Mouse (Mus musculus): Measurements from ENCODE around the gene Plk5. TPM values are rescaled to one million over a fixed set of nuclear protein-coding genes. Genes with fewer than 3 reads are reported as not detected.

The Plk5 gene
- polyA plus RNA-seq, 1 experiment from 2014 or later: 0.22 TPM

- no peak overlapping the region for H3K4me2 ChIP-seq (ENCODE audit: low read length)
- H3K4me1 ChIP-seq (replicated peaks; ENCODE audit: control insufficient read depth, insufficient read depth, low read length): peaks cover 22% of the 10 kb centered on the region
- H3K36me3 ChIP-seq (ENCODE audit: control insufficient read depth, insufficient read depth, low read length): peaks cover 35% of the 10 kb centered on the region
- no peak for DNase-seq (ENCODE audit: low spot score)
- H3K9ac ChIP-seq (ENCODE audit: low read length): no peak overlapping the region
- H3K9me3 ChIP-seq (ENCODE audit: control insufficient read depth, low read length): no peaks in the 10 kb centered on the region
- ATAC-seq (replicated peaks; ENCODE audit: low FRiP score, low TSS enrichment, low read depth): no peak
- H3K27me3 ChIP-seq (replicated peaks; ENCODE audit: control insufficient read depth, insufficient read depth, low read length): no peaks in the 10 kb centered on the region
- H3K27ac ChIP-seq (ENCODE audit: low read depth): no peak overlapping the region
- WGBS: 87% methylated on average over 4 of the region's 4 CpGs
- H3K4me3 ChIP-seq (ENCODE audit: low read depth, low read length): no peak overlapping the region
These were observed 46.9 kb downstream of the Plk5 start for GRCm38 (mm10) chr10:80403044-80403692.

- ATAC-seq (replicated peaks; ENCODE audit: low FRiP score, low TSS enrichment, low read depth): no peak
- H3K9ac ChIP-seq (ENCODE audit: low read length): peak overlapping the region; percentile 75
- 54% methylated on average over 10 of the region's 10 CpGs for WGBS
These were observed 49.4 kb downstream of the Plk5 start for GRCm38 (mm10) chr10:80405481-80406173.

GRCm38 (mm10) chr10:80406684-80407501 is 50.6 kb downstream of the Plk5 start, which contains the start of gene Uqcr11:
Uqcr11 (minus strand) TSS chr10:80406830.
- peaks cover 60% of the 10 kb centered on the region for H3K36me3 ChIP-seq (ENCODE audit: control insufficient read depth, insufficient read depth, low read length)
- peak; percentile 91 for DNase-seq (ENCODE audit: low spot score)

More at GRCm38 (mm10) chr10:80405481-80406173, 49.4 kb downstream of the Plk5 start:
- Histone ChIP-seq H3K4me2 (ENCODE audit: low read length) (peak overlapping the region; percentile 93), H3K9me3 (ENCODE audit: control insufficient read depth, low read length) (no peaks in the 10 kb centered on the region), H3K27ac (ENCODE audit: low read depth) (no peak overlapping the region), H3K4me1 (replicated peaks; ENCODE audit: control insufficient read depth, insufficient read depth, low read length) (peaks cover 14% of the 10 kb centered on the region), H3K27me3 (replicated peaks; ENCODE audit: control insufficient read depth, insufficient read depth, low read length) (no peaks in the 10 kb centered on the region), H3K36me3 (ENCODE audit: control insufficient read depth, insufficient read depth, low read length) (peaks cover 56% of the 10 kb centered on the region), H3K4me3 (ENCODE audit: low read depth, low read length) (peak overlapping the region; percentile 88)
- DNase-seq (ENCODE audit: low spot score): no peak

GRCm38 (mm10) chr10:80407924-80408323 is 51.7 kb downstream of the Plk5 start:
- Histone ChIP-seq H3K4me2 (ENCODE audit: low read length) (no peak overlapping the region), H3K9me3 (ENCODE audit: control insufficient read depth, low read length) (no peaks in the 10 kb centered on the region), H3K36me3 (ENCODE audit: control insufficient read depth, insufficient read depth, low read length) (peaks cover 62% of the 10 kb centered on the region), H3K27ac (ENCODE audit: low read depth) (no peak overlapping the region), H3K4me1 (replicated peaks; ENCODE audit: control insufficient read depth, insufficient read depth, low read length) (peaks cover 14% of the 10 kb centered on the region), H3K9ac (ENCODE audit: low read length) (no peak overlapping the region), H3K27me3 (replicated peaks; ENCODE audit: control insufficient read depth, insufficient read depth, low read length) (no peaks in the 10 kb centered on the region), H3K4me3 (ENCODE audit: low read depth, low read length) (no peak overlapping the region)
- DNase-seq (ENCODE audit: low spot score) (no peak), ATAC-seq (replicated peaks; ENCODE audit: low FRiP score, low TSS enrichment, low read depth) (no peak)
- 50% methylated on average over 4 of the region's 4 CpGs for WGBS

More at GRCm38 (mm10) chr10:80406684-80407501, 50.6 kb downstream of the Plk5 start, which contains the start of gene Uqcr11:
- Histone ChIP-seq H3K9ac (ENCODE audit: low read length) (peak within 1 kb of the TSS; percentile 75), H3K4me1 (replicated peaks; ENCODE audit: control insufficient read depth, insufficient read depth, low read length) (peaks cover 14% of the 10 kb centered on the region), H3K4me2 (ENCODE audit: low read length) (peak within 1 kb of the TSS; percentile 93), H3K9me3 (ENCODE audit: control insufficient read depth, low read length) (no peaks in the 10 kb centered on the region), H3K4me3 (ENCODE audit: low read depth, low read length) (peak within 1 kb of the TSS; percentile 88), H3K27me3 (replicated peaks; ENCODE audit: control insufficient read depth, insufficient read depth, low read length) (no peaks in the 10 kb centered on the region), H3K27ac (ENCODE audit: low read depth) (peak within 1 kb of the TSS; percentile 58; the same call in 1 of the 2 replicates)
- ATAC-seq (replicated peaks; ENCODE audit: low FRiP score, low TSS enrichment, low read depth): peak; percentile 71
- WGBS: 1% methylated on average over 27 of the region's 27 CpGs

GRCm38 (mm10) chr10:80412656-80413541 is 56.6 kb downstream of the Plk5 start:
- no peak overlapping the region for H3K27ac ChIP-seq (ENCODE audit: low read depth)

More at GRCm38 (mm10) chr10:80412656-80413541, 56.6 kb downstream of the Plk5 start:
- H3K4me2 ChIP-seq (ENCODE audit: low read length): no peak overlapping the region
- H3K9ac ChIP-seq (ENCODE audit: low read length): no peak overlapping the region
- no peaks in the 10 kb centered on the region for H3K4me1 ChIP-seq (replicated peaks; ENCODE audit: control insufficient read depth, insufficient read depth, low read length)
- ATAC-seq (replicated peaks; ENCODE audit: low FRiP score, low TSS enrichment, low read depth) (no peak), DNase-seq (ENCODE audit: low spot score) (no peak)
- no peaks in the 10 kb centered on the region for H3K9me3 ChIP-seq (ENCODE audit: control insufficient read depth, low read length)
- H3K27me3 ChIP-seq (replicated peaks; ENCODE audit: control insufficient read depth, insufficient read depth, low read length): no peaks in the 10 kb centered on the region
- 86% methylated on average over 44 of the region's 44 CpGs for WGBS
- H3K36me3 ChIP-seq (ENCODE audit: control insufficient read depth, insufficient read depth, low read length): peaks cover 94% of the 10 kb centered on the region
- H3K4me3 ChIP-seq (ENCODE audit: low read depth, low read length): no peak overlapping the region

Small RNA genes within 50 kb of the gene (microRNA-seq; reads per million reads assigned to microRNA genes)
- gene Gm22721: not detected

Other genes starting within 250 kb of the Plk5 start
- 27.0 and 27.5 TPM in 2 replicates for gene Stk11, start 240.7 kb upstream of the Plk5 start, polyA plus RNA-seq (2014; fragmentation: Nextera tagmentation; extraction: Ambion mirVana)
- 590 and 627 TPM in 2 replicates for gene Atp5d, start 217.8 kb upstream of the Plk5 start, polyA plus RNA-seq (2014; fragmentation: Nextera tagmentation; extraction: Ambion mirVana)
- gene Cbarp, start 215.6 kb upstream of the Plk5 start, polyA plus RNA-seq (2014; fragmentation: Nextera tagmentation; extraction: Ambion mirVana): 7.1 and 8.5 TPM in 2 replicates
- gene Midn, start 208.2 kb upstream of the Plk5 start, polyA plus RNA-seq (2014; fragmentation: Nextera tagmentation; extraction: Ambion mirVana): 25.5 and 28.9 TPM in 2 replicates
- gene Cirbp, start 190.5 kb upstream of the Plk5 start, polyA plus RNA-seq (2014; fragmentation: Nextera tagmentation; extraction: Ambion mirVana): 76.4 and 81.6 TPM in 2 replicates
- 15.8 and 16.7 TPM in 2 replicates for gene 1600002K03Rik, start 183.5 kb upstream of the Plk5 start, polyA plus RNA-seq (2014; fragmentation: Nextera tagmentation; extraction: Ambion mirVana)
- 10.2 and 12.2 TPM in 2 replicates for gene Efna2, start 177.0 kb upstream of the Plk5 start, polyA plus RNA-seq (2014; fragmentation: Nextera tagmentation; extraction: Ambion mirVana)
- 61.3 and 66.5 TPM in 2 replicates for gene Mum1, start 130.0 kb upstream of the Plk5 start, polyA plus RNA-seq (2014; fragmentation: Nextera tagmentation; extraction: Ambion mirVana)
- gene Ndufs7, start 107.3 kb upstream of the Plk5 start, polyA plus RNA-seq (2014; fragmentation: Nextera tagmentation; extraction: Ambion mirVana): 453 and 498 TPM in 2 replicates
- gene Gamt, start 95.4 kb upstream of the Plk5 start, polyA plus RNA-seq (2014; fragmentation: Nextera tagmentation; extraction: Ambion mirVana): 34.1 and 61.2 TPM in 2 replicates
- 42.3 and 45.7 TPM in 2 replicates for gene Dazap1, start 95.0 kb upstream of the Plk5 start, polyA plus RNA-seq (2014; fragmentation: Nextera tagmentation; extraction: Ambion mirVana)
- 1,236 and 1,315 TPM in 2 replicates for gene Rps15, start 64.0 kb upstream of the Plk5 start, polyA plus RNA-seq (2014; fragmentation: Nextera tagmentation; extraction: Ambion mirVana)
- gene Apc2, start 60.5 kb upstream of the Plk5 start, polyA plus RNA-seq (2014; fragmentation: Nextera tagmentation; extraction: Ambion mirVana): 7.8 and 9.1 TPM in 2 replicates
- gene 2310011J03Rik, start 35.9 kb upstream of the Plk5 start, polyA plus RNA-seq (2014; fragmentation: Nextera tagmentation; extraction: Ambion mirVana): 43.4 and 45.2 TPM in 2 replicates
- gene Pcsk4, start 27.0 kb upstream of the Plk5 start, polyA plus RNA-seq (2014; fragmentation: Nextera tagmentation; extraction: Ambion mirVana): 6.8 and 7.3 TPM in 2 replicates
- 42.4 and 58.1 TPM in 2 replicates for gene Reep6, start 26.5 kb upstream of the Plk5 start, polyA plus RNA-seq (2014; fragmentation: Nextera tagmentation; extraction: Ambion mirVana)
- gene Adamtsl5, start 8.0 kb upstream of the Plk5 start, polyA plus RNA-seq (2014; fragmentation: Nextera tagmentation; extraction: Ambion mirVana): 8.1 and 8.7 TPM in 2 replicates
- 5.3 and 6.7 TPM in 2 replicates for gene Mex3d, start 31.2 kb downstream of the Plk5 start, polyA plus RNA-seq (2014; fragmentation: Nextera tagmentation; extraction: Ambion mirVana)
- gene Mbd3, start 43.1 kb downstream of the Plk5 start, polyA plus RNA-seq (2014; fragmentation: Nextera tagmentation; extraction: Ambion mirVana): 203 and 206 TPM in 2 replicates
- 941 and 1,108 TPM in 2 replicates for gene Uqcr11, start 50.4 kb downstream of the Plk5 start, polyA plus RNA-seq (2014; fragmentation: Nextera tagmentation; extraction: Ambion mirVana)
- 106 and 114 TPM in 2 replicates for gene Tcf3, start 77.2 kb downstream of the Plk5 start, polyA plus RNA-seq (2014; fragmentation: Nextera tagmentation; extraction: Ambion mirVana)
- 0.04 and 0.09 TPM in 2 replicates for gene Onecut3, start 138.4 kb downstream of the Plk5 start, polyA plus RNA-seq (2014; fragmentation: Nextera tagmentation; extraction: Ambion mirVana)
- gene Atp8b3, start 182.7 kb downstream of the Plk5 start, polyA plus RNA-seq (2014; fragmentation: Nextera tagmentation; extraction: Ambion mirVana): 0.18 and 0.32 TPM in 2 replicates
- gene Rexo1, start 205.1 kb downstream of the Plk5 start, polyA plus RNA-seq (2014; fragmentation: Nextera tagmentation; extraction: Ambion mirVana): 28.9 and 31.5 TPM in 2 replicates
- 9.7 and 12.1 TPM in 2 replicates for gene Klf16, start 220.9 kb downstream of the Plk5 start, polyA plus RNA-seq (2014; fragmentation: Nextera tagmentation; extraction: Ambion mirVana)
- 99.4 and 114 TPM in 2 replicates for gene Abhd17a, start 233.9 kb downstream of the Plk5 start, polyA plus RNA-seq (2014; fragmentation: Nextera tagmentation; extraction: Ambion mirVana)
- 108 and 111 TPM in 2 replicates for gene Scamp4, start 246.4 kb downstream of the Plk5 start, polyA plus RNA-seq (2014; fragmentation: Nextera tagmentation; extraction: Ambion mirVana)
- 9.2 and 10.1 TPM in 2 replicates for gene Adat3, start 246.4 kb downstream of the Plk5 start, polyA plus RNA-seq (2014; fragmentation: Nextera tagmentation; extraction: Ambion mirVana)
- 3.0 and 3.1 TPM in 2 replicates for gene Gm49322, start 249.6 kb downstream of the Plk5 start, polyA plus RNA-seq (2014; fragmentation: Nextera tagmentation; extraction: Ambion mirVana)